Mouse (Mus musculus) kidney, adult 2 months (tissue): ENCODE results near the gene 4930451I11Rik. TPM values are rescaled to one million over a fixed set of nuclear protein-coding genes. Genes with fewer than 3 reads are reported as not detected.

Experiments
- DNase-seq: peaks from one replicate; pipeline ENCODE4 v3.0.0; 2021
- H3K27ac ChIP-seq: fragments of 200-500 bp; 2 replicates; pipeline ENCODE4 v1.5.1; 2012; ENCODE audit warnings: low read depth, low read length, control low read depth, inconsistent platforms; ENCODE audit not compliant: insufficient read depth
- H3K27me3 ChIP-seq: fragments of 200-500 bp; replicated peaks from 2 replicates; pipeline ENCODE4 v1.6.1; 2012; ENCODE audit warnings: mild to moderate bottlenecking, moderate library complexity, low read length, inconsistent platforms; ENCODE audit not compliant: control insufficient read depth, insufficient read depth
- H3K36me3 ChIP-seq: fragments of 200-500 bp; 2 replicates; pipeline ENCODE4 v1.6.1; 2012; ENCODE audit warnings: mild to moderate bottlenecking, moderate library complexity, low read length, inconsistent platforms; ENCODE audit not compliant: control insufficient read depth, insufficient read depth
- H3K4me1 ChIP-seq: fragments of 200-500 bp; 2 replicates; pipeline ENCODE4 v1.6.1; 2011; ENCODE audit warnings: low read length; ENCODE audit not compliant: control insufficient read depth, insufficient read depth
- H3K4me3 ChIP-seq: fragments of 200-500 bp; 2 replicates; pipeline ENCODE4 v1.5.1; 2011; ENCODE audit warnings: mild to moderate bottlenecking, low read depth, low read length, control low read depth; ENCODE audit not compliant: insufficient read depth
- CTCF ChIP-seq: fragments of 200-500 bp; conservative IDR thresholded peaks from 2 replicates; pipeline ENCODE4 v1.5.1; 2011; ENCODE audit warnings: low read depth, mild to moderate bottlenecking, control low read depth, low read length, moderate library complexity, mixed read lengths; ENCODE audit not compliant: insufficient read depth, insufficient read length
- POLR2A ChIP-seq: fragments of 200-500 bp; IDR thresholded peaks from one replicate; pipeline ENCODE4 v1.6.1; 2011; ENCODE audit warnings: low read depth, low read length, control low read depth
- WGBS: fragments of 180-500 bp; shearing (Covaris S2); methylation state at CpG from one replicate; pipeline ENCODE4 v1.1.7; 2018; 5-methylcytosine and 5-hydroxymethylcytosine counted together
- polyA plus RNA-seq: library from polyadenylated mRNA; depleted of rRNA; stranded (reverse); fragments of >200 nt; gene quantifications from 2 replicates; pipeline ENCODE4 v1.2.3, GENCODE M21; 2012

The 4930451I11Rik gene
- polyA plus RNA-seq, 1 experiment, result not detected

GRCm38 (mm10) chr7:126833294-126833693 lies 1.9 kb upstream of the 4930451I11Rik start:
- no peak for DNase-seq
- Histone ChIP-seq H3K27ac (no peak overlapping the region), H3K27me3 (no peaks in the 10 kb centered on the region), H3K36me3 (no peaks in the 10 kb centered on the region), H3K4me3 (no peak overlapping the region), H3K4me1 (peaks cover 4% of the 10 kb centered on the region; the same call in 1 of the 2 replicates)
- WGBS, result 97% methylated on average over 1 of the region's 1 CpGs
- TF ChIP-seq CTCF, result no peak
- no peak for TF ChIP-seq POLR2A

GRCm38 (mm10) chr7:126832036-126832598 lies 678 bp upstream of the 4930451I11Rik start:
- Histone ChIP-seq H3K27me3 (no peaks in the 10 kb centered on the region), H3K4me1 (peaks cover 4% of the 10 kb centered on the region; the same call in 1 of the 2 replicates), H3K27ac (peak overlapping the region; percentile 57; the same call in 1 of the 2 replicates), H3K4me3 (peak overlapping the region; percentile 41), H3K36me3 (no peaks in the 10 kb centered on the region)
- peak; percentile 87 for DNase-seq
- WGBS, result 1% methylated on average over 21 of the region's 21 CpGs
- TF ChIP-seq CTCF (peak; percentile 93), POLR2A (no peak)

- TF ChIP-seq POLR2A (no peak), CTCF (no peak)
- Histone ChIP-seq H3K4me3 (no peak overlapping the region), H3K27ac (no peak overlapping the region), H3K36me3 (no peaks in the 10 kb centered on the region), H3K27me3 (no peaks in the 10 kb centered on the region), H3K4me1 (no peaks in the 10 kb centered on the region)
- WGBS, result 69% methylated on average over 5 of the region's 5 CpGs
- no peak for DNase-seq
Observed at GRCm38 (mm10) chr7:126825952-126826351, 5.5 kb downstream of the 4930451I11Rik start.

GRCm38 (mm10) chr7:126825403-126825802 lies 6.0 kb downstream of the 4930451I11Rik start:
- 28% methylated on average over 8 of the region's 8 CpGs for WGBS
- TF ChIP-seq POLR2A (no peak), CTCF (no peak)
- Histone ChIP-seq H3K4me1 (no peaks in the 10 kb centered on the region), H3K27me3 (no peaks in the 10 kb centered on the region), H3K4me3 (no peak overlapping the region), H3K36me3 (no peaks in the 10 kb centered on the region), H3K27ac (no peak overlapping the region)
- no peak for DNase-seq

GRCm38 (mm10) chr7:126823940-126824339 lies 7.5 kb downstream of the 4930451I11Rik start:
- no peaks in the 10 kb centered on the region for H3K4me1 ChIP-seq
- 34% methylated on average over 10 of the region's 10 CpGs for WGBS
- H3K4me3 ChIP-seq, result no peak overlapping the region
- TF ChIP-seq CTCF, result no peak
- no peaks in the 10 kb centered on the region for H3K27me3 ChIP-seq
- no peak for DNase-seq
- H3K36me3 ChIP-seq, result no peaks in the 10 kb centered on the region
- H3K27ac ChIP-seq, result no peak overlapping the region

GRCm38 (mm10) chr7:126823202-126823711 lies 8.2 kb downstream of the 4930451I11Rik start:
- H3K36me3 ChIP-seq, result no peaks in the 10 kb centered on the region
- H3K27me3 ChIP-seq, result no peaks in the 10 kb centered on the region
- TF ChIP-seq POLR2A (no peak), CTCF (no peak)
- 4% methylated on average over 18 of the region's 19 CpGs for WGBS
- DNase-seq, result no peak
- H3K27ac ChIP-seq, result no peak overlapping the region
- H3K4me1 ChIP-seq, result no peaks in the 10 kb centered on the region
- H3K4me3 ChIP-seq, result peak overlapping the region; percentile 60

- TF ChIP-seq CTCF, result no peak
- TF ChIP-seq POLR2A, result no peak
- peak; percentile 49 for DNase-seq
- no peaks in the 10 kb centered on the region for H3K36me3 ChIP-seq
- WGBS, result 34% methylated on average over 9 of the region's 9 CpGs
- peak overlapping the region; percentile 3 for H3K27ac ChIP-seq
- H3K4me3 ChIP-seq, result no peak overlapping the region
- H3K27me3 ChIP-seq, result no peaks in the 10 kb centered on the region
- H3K4me1 ChIP-seq, result no peaks in the 10 kb centered on the region
Observed at GRCm38 (mm10) chr7:126822741-126823140, 8.7 kb downstream of the 4930451I11Rik start.
